Mouse (Mus musculus) liver, embryonic 14.5 days (tissue): ENCODE measurements around the gene Slc7a5.

Source experiments
- CTCF ChIP-seq: IDR thresholded peaks from 2 replicates; pipeline ENCODE4 v1.5.1; 2016; ENCODE audit warnings: antibody characterized with exemption, low read depth, control low read depth
- EP300 ChIP-seq: IDR thresholded peaks from 2 replicates; pipeline ENCODE4 v1.6.1; 2016; ENCODE audit warnings: antibody characterized with exemption, low read depth

DNA sequence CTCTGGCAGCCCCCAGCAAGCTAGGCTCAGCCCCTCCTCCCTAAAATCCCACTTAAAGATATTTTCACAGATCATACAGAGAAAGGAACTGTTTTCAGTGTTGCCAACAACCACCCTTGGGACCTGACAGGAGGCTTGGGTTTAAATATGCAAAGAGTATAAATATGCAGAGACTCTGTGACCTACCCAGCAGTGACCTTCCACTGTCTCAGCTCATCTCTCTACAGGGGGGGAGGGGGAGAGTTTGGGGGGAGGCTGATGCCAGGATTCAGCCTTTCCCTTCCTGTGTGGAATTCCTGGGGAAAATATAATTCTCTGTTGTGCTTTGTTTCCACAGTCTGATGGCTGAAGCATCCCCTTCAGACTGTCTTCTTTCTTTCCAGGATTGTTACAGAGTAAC lies 27.4 kb upstream of the Slc7a5 start:
- no peak for TF ChIP-seq CTCF
- TF ChIP-seq EP300: no peak
